Mouse (Mus musculus): ENCODE results near the gene Padi1.

DNA sequence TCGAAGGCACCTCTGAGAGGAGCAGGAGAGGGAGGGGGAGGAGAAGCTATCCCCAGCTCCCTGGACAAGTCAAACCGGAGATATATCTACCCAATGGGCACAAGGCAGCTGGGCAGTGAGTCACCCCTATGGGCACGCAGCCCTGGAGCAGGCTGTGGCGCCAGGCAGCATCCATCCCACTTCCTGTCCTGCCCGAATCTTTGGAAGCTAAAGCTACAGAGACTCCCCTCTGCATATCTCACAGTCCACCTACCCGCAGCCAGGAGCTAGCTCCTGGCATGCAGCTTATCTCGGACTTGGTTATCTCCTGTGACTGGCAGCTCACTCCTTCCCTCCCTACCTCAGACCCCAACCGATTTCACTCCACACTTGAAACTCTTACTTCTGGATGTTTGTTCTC lies 36.5 kb downstream of the Padi1 start:
- TF ChIP-seq POLR2A (IDR thresholded peaks at IDR 0.05; ENCODE audit: extremely low read depth, insufficient read depth, low read length) (no peak), CTCF (IDR thresholded peaks at IDR 0.05; ENCODE audit: extremely low read depth, insufficient read depth, low read length) (no peak)

Measured in cortical plate, adult 2 months (tissue).